In genomic region chr19:12591908-12592307, GRCm38 (mm10) we compare ENCODE assay signal across 9 mouse cellular contexts. TPM values are rescaled to one million over a fixed set of nuclear protein-coding genes. Genes with fewer than 3 reads are reported as not detected.
DNase-seq lines count a peak whose midpoint lies in the region; ATAC-seq lines count a peak whose summit lies in the region.
"Had no signal": no experiment of that assay in that cellular context is flagged by ENCODE, and none has a peak within 500 bp of the region (broad histone marks: within the 10 kb centered on the region; RNA-seq: fewer than 3 reads in every experiment).

No protein-coding gene starts in this region.

- no peak; the same call in 1 of the 2 replicates for ATAC-seq in hindbrain, embryonic 16.5 days
- peak; percentile 43; the same call in 1 of the 2 replicates for ATAC-seq in forebrain, embryonic 11.5 days (replicated peaks; ENCODE audit: low FRiP score)
- ATAC-seq in heart, embryonic 16.5 days (replicated peaks; ENCODE audit: extremely low read depth, insufficient read depth, low FRiP score), result peak; percentile 56

- H3K4me2 ChIP-seq in hindbrain, embryonic 16.5 days (ENCODE audit: low read length), result no peak overlapping the region
- H3K4me2 ChIP-seq in forebrain, embryonic 11.5 days (ENCODE audit: low read depth, low read length, severe bottlenecking), result no peak overlapping the region
- no peak overlapping the region for H3K4me2 ChIP-seq in heart, embryonic 16.5 days (ENCODE audit: low read depth, low read length)
- H3K4me2 ChIP-seq: neural tube, embryonic 12.5 days had no signal

- no peak overlapping the region for H3K27ac ChIP-seq in hindbrain, embryonic 10.5 days
- H3K27ac ChIP-seq in hindbrain, embryonic 16.5 days (ENCODE audit: low read depth, low read length), result no peak overlapping the region
- H3K27ac ChIP-seq in forebrain, embryonic 11.5 days (ENCODE audit: low read depth, low read length), result no peak overlapping the region
- H3K27ac ChIP-seq in heart, embryonic 16.5 days (ENCODE audit: low read length), result no peak overlapping the region
- H3K27ac ChIP-seq: neural tube, embryonic 12.5 days had no signal

- peaks cover 8% of the 10 kb centered on the region; the same call in 1 of the 2 replicates for H3K36me3 ChIP-seq in hindbrain, embryonic 10.5 days
- no peaks in the 10 kb centered on the region for H3K36me3 ChIP-seq in hindbrain, embryonic 16.5 days (ENCODE audit: control insufficient read depth, insufficient read depth, low read length)
- H3K36me3 ChIP-seq in forebrain, embryonic 11.5 days (ENCODE audit: control insufficient read depth, insufficient read depth, low read length), result no peaks in the 10 kb centered on the region
- no peaks in the 10 kb centered on the region for H3K36me3 ChIP-seq in heart, embryonic 16.5 days (ENCODE audit: control insufficient read depth, insufficient read depth)
- H3K36me3 ChIP-seq: neural tube, embryonic 12.5 days had no signal

- WGBS in hindbrain, embryonic 10.5 days, result 17% methylated on average over 1 of the region's 1 CpGs
- WGBS in hindbrain, embryonic 16.5 days, result 4% methylated on average over 1 of the region's 1 CpGs
- WGBS in forebrain, embryonic 11.5 days, result 19% methylated on average over 1 of the region's 1 CpGs
- 7% methylated on average over 1 of the region's 1 CpGs for WGBS in heart, embryonic 16.5 days

- no peaks in the 10 kb centered on the region for H3K9me3 ChIP-seq in hindbrain, embryonic 10.5 days
- no peaks in the 10 kb centered on the region for H3K9me3 ChIP-seq in hindbrain, embryonic 16.5 days (ENCODE audit: control insufficient read depth, low read length)
- no peaks in the 10 kb centered on the region for H3K9me3 ChIP-seq in forebrain, embryonic 11.5 days (ENCODE audit: control insufficient read depth, low read length)
- H3K9me3 ChIP-seq in heart, embryonic 16.5 days (replicated peaks; ENCODE audit: control insufficient read depth, low read length), result no peaks in the 10 kb centered on the region
- H3K9me3 ChIP-seq: neural tube, embryonic 12.5 days had no signal

- H3K4me1 ChIP-seq in hindbrain, embryonic 10.5 days (replicated peaks), result peaks cover 7% of the 10 kb centered on the region; the same call in 1 of the 2 replicates
- peaks cover 3% of the 10 kb centered on the region; the same call in 1 of the 2 replicates for H3K4me1 ChIP-seq in hindbrain, embryonic 16.5 days (ENCODE audit: control insufficient read depth, insufficient read depth, low read depth, low read length)
- H3K4me1 ChIP-seq in forebrain, embryonic 11.5 days (replicated peaks; ENCODE audit: control insufficient read depth, insufficient read depth, low read length), result no peaks in the 10 kb centered on the region
- H3K4me1 ChIP-seq in heart, embryonic 16.5 days (ENCODE audit: control insufficient read depth, insufficient read depth, low read length), result no peaks in the 10 kb centered on the region; the same call in 1 of the 2 replicates
- H3K4me1 ChIP-seq: neural tube, embryonic 12.5 days had no signal

- no peak overlapping the region for H3K4me3 ChIP-seq in hindbrain, embryonic 10.5 days
- H3K4me3 ChIP-seq in hindbrain, embryonic 16.5 days (ENCODE audit: low read length), result no peak overlapping the region
- H3K4me3 ChIP-seq in forebrain, embryonic 11.5 days (ENCODE audit: low read depth, low read length), result no peak overlapping the region
- H3K4me3 ChIP-seq in heart, embryonic 16.5 days (ENCODE audit: low read length), result no peak overlapping the region
- H3K4me3 ChIP-seq: neural tube, embryonic 12.5 days had no signal

- peaks cover 5% of the 10 kb centered on the region for H3K27me3 ChIP-seq in hindbrain, embryonic 10.5 days (ENCODE audit: insufficient read depth, poor library complexity, severe bottlenecking)
- H3K27me3 ChIP-seq in hindbrain, embryonic 16.5 days (replicated peaks; ENCODE audit: control insufficient read depth, insufficient read depth, low read length), result no peaks in the 10 kb centered on the region
- H3K27me3 ChIP-seq in forebrain, embryonic 11.5 days (ENCODE audit: control insufficient read depth, insufficient read depth, low read length), result no peaks in the 10 kb centered on the region
- H3K27me3 ChIP-seq in heart, embryonic 16.5 days (ENCODE audit: control insufficient read depth, insufficient read depth, low read length), result no peaks in the 10 kb centered on the region
- H3K27me3 ChIP-seq: neural tube, embryonic 12.5 days had no signal

- H3K9ac ChIP-seq in hindbrain, embryonic 16.5 days (ENCODE audit: low read depth, low read length), result no peak overlapping the region
- H3K9ac ChIP-seq in forebrain, embryonic 11.5 days (ENCODE audit: low read length), result no peak overlapping the region
- no peak overlapping the region for H3K9ac ChIP-seq in heart, embryonic 16.5 days (ENCODE audit: low read length)
- H3K9ac ChIP-seq: neural tube, embryonic 12.5 days had no signal

- DNase-seq in hindbrain, embryonic 10.5 days (ENCODE audit: low spot score), result peak; percentile 61
- DNase-seq in c-Kit-positive CD71-positive TER-119-positive erythroid progenitor cells, embryonic 14.5 days (ENCODE audit: low spot score), result peak; percentile 53
- DNase-seq in forebrain, embryonic 11.5 days (ENCODE audit: low spot score), result peak; percentile 63
- peak; percentile 69 to 73 for DNase-seq in layer of hippocampus, postnatal 10 days (ENCODE audit: low spot score in 2 of 2)
- DNase-seq in lung, postnatal 10 days, result peak; percentile 83
- peak; percentile 76 to 84 for DNase-seq in right cerebral cortex, adult 2 months (ENCODE audit: low spot score in 2 of 2)

RNA-seq across cellular contexts. Expression of gene Gm4952, which starts 7.9 kb away (rescaled TPM):
- 0.18 TPM in 1 of 2 replicates, not detected in the other for polyA plus RNA-seq in hindbrain, embryonic 10.5 days (2016; fragmentation: Nextera tagmentation; extraction: Ambion mirVana)
- polyA plus RNA-seq in hindbrain, embryonic 16.5 days (2015; fragmentation: Nextera tagmentation; extraction: Ambion mirVana), result 0.11 and 0.20 TPM in 2 replicates
- not detected in 2 replicates for polyA plus RNA-seq in forebrain, embryonic 11.5 days (2014; fragmentation: Nextera tagmentation; extraction: Ambion mirVana)
- polyA plus RNA-seq in heart, embryonic 16.5 days (2015; fragmentation: Nextera tagmentation; extraction: Ambion mirVana), result not detected in 2 replicates
- total RNA-seq in layer of hippocampus, postnatal 10 days (2021), result under 1 TPM; 0.29 to 0.30 TPM
- polyA plus RNA-seq: neural tube, embryonic 12.5 days had no signal

RNA-seq across cellular contexts. Expression of gene Glyat, which starts 41.2 kb away (rescaled TPM):
- polyA plus RNA-seq in hindbrain, embryonic 10.5 days (2016; fragmentation: Nextera tagmentation; extraction: Ambion mirVana), result not detected in 2 replicates
- polyA plus RNA-seq in hindbrain, embryonic 16.5 days (2015; fragmentation: Nextera tagmentation; extraction: Ambion mirVana), result not detected in 2 replicates
- polyA plus RNA-seq in forebrain, embryonic 11.5 days (2014; fragmentation: Nextera tagmentation; extraction: Ambion mirVana), result not detected in 2 replicates
- polyA plus RNA-seq in heart, embryonic 16.5 days (2015; fragmentation: Nextera tagmentation; extraction: Ambion mirVana), result not detected in 2 replicates
- under 1 TPM in 1 of 2 experiments, not detected in 1; 0.23 TPM for total RNA-seq in layer of hippocampus, postnatal 10 days (2021)
- polyA plus RNA-seq: neural tube, embryonic 12.5 days had no signal

RNA-seq across cellular contexts. Expression of gene Fam111a, which starts 46.4 kb away (rescaled TPM):
- 15.3 and 20.2 TPM in 2 replicates for polyA plus RNA-seq in hindbrain, embryonic 10.5 days (2016; fragmentation: Nextera tagmentation; extraction: Ambion mirVana)
- 6.2 and 6.9 TPM in 2 replicates for polyA plus RNA-seq in hindbrain, embryonic 16.5 days (2015; fragmentation: Nextera tagmentation; extraction: Ambion mirVana)
- 25.0 and 28.7 TPM in 2 replicates for polyA plus RNA-seq in forebrain, embryonic 11.5 days (2014; fragmentation: Nextera tagmentation; extraction: Ambion mirVana)
- polyA plus RNA-seq in heart, embryonic 16.5 days (2015; fragmentation: Nextera tagmentation; extraction: Ambion mirVana), result 15.2 and 20.5 TPM in 2 replicates
- total RNA-seq in layer of hippocampus, postnatal 10 days (2021), result 1 to 10 TPM; 3.9 to 4.1 TPM
